Mouse (Mus musculus) midbrain, embryonic 13.5 days (tissue): ENCODE data around the gene Tapbpl. TPM values are rescaled to one million over a fixed set of nuclear protein-coding genes. Genes with fewer than 3 reads are reported as not detected.

Source experiments
- ATAC-seq: fragments of 200-750 bp; cut with Nextera tagmentation; 2 replicates; pipeline ENCODE4 v1.8.0; 2017; ENCODE audit warnings: mild to moderate bottlenecking, moderate TSS enrichment, moderate library complexity
- H3K27ac ChIP-seq: fragments of 300-500 bp; sonication (generic); 2 replicates; pipeline ENCODE4 v1.5.1; 2015; ENCODE audit warnings: inconsistent platforms, mild to moderate bottlenecking, moderate library complexity
- H3K27me3 ChIP-seq: fragments of 300-500 bp; sonication (generic); 2 replicates; pipeline ENCODE4 v1.6.1; 2015; ENCODE audit warnings: mild to moderate bottlenecking, inconsistent platforms
- H3K36me3 ChIP-seq: fragments of 300-500 bp; sonication (generic); 2 replicates; pipeline ENCODE4 v1.6.1; 2015; ENCODE audit warnings: mild to moderate bottlenecking, inconsistent platforms
- H3K4me1 ChIP-seq: fragments of 300-500 bp; sonication (generic); replicated peaks from 2 replicates; pipeline ENCODE4 v1.6.1; 2015; ENCODE audit warnings: inconsistent platforms
- H3K4me2 ChIP-seq: fragments of 300-500 bp; sonication (generic); replicated peaks from 2 replicates; pipeline ENCODE4 v1.6.1; 2015; ENCODE audit warnings: moderate library complexity, mild to moderate bottlenecking, inconsistent platforms
- H3K4me3 ChIP-seq: fragments of 300-500 bp; sonication (generic); replicated peaks from 2 replicates; pipeline ENCODE4 v1.5.1; 2015; ENCODE audit warnings: mild to moderate bottlenecking, inconsistent platforms
- H3K9ac ChIP-seq: fragments of 300-500 bp; sonication (generic); replicated peaks from 2 replicates; pipeline ENCODE4 v1.6.1; 2015; ENCODE audit warnings: mild to moderate bottlenecking, inconsistent platforms
- H3K9me3 ChIP-seq: fragments of 300-500 bp; sonication (generic); 2 replicates; pipeline ENCODE4 v1.6.1; 2016; ENCODE audit warnings: mild to moderate bottlenecking, inconsistent platforms
- WGBS: fragments of 180-500 bp; shearing (Covaris S2); methylation state at CpG from one replicate; pipeline ENCODE4 v1.1.7; 2015; 5-methylcytosine and 5-hydroxymethylcytosine counted together
- polyA plus RNA-seq: library from polyadenylated mRNA; unstranded; fragments of >200 nt; fragmentation: Nextera tagmentation; extraction: Ambion mirVana; gene quantifications from 2 replicates; pipeline ENCODE4 v1.2.1, GENCODE M21; 2015

Gene Tapbpl
- polyA plus RNA-seq, 1 experiment from 2014 or later = 3.7 TPM

- Histone ChIP-seq H3K4me3 (no peak within 1 kb of the TSS), H3K27ac (no peak within 1 kb of the TSS), H3K4me1 (peaks cover 4% of the 10 kb centered on the region), H3K27me3 (no peaks in the 10 kb centered on the region), H3K4me2 (no peak within 1 kb of the TSS), H3K9me3 (no peaks in the 10 kb centered on the region), H3K9ac (no peak within 1 kb of the TSS), H3K36me3 (no peaks in the 10 kb centered on the region)
- WGBS = 27% methylated on average over 6 of the region's 6 CpGs
- no peak for ATAC-seq
Observed at GRCm38 (mm10) chr6:125236782-125237181, 5.1 kb upstream of the Tapbpl start, which contains the start of gene Cd27. Cd27 (minus strand) TSS chr6:125237010.

DNA sequence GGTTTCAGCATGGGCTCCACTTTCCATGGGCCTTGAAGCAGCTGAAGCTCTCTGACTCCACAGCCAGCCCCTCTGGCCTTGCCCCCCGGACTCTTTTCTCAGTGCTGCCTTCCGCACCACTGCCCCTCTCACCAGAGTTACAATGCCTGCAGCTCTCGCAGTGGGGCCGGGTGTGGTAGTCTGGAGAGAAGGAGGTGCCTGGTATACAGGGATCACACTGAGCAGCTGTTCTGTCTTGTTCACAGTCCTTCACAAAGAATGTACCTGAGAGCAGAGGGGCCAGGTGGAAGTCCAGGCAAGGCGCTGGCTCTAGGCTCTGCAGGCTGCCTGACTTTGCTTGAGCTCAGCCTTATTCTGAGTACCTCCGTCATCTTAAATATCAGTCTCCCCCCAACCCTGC is 4.7 kb upstream of the Tapbpl start:
- whole genome bisulfite sequencing = 55% methylated on average over 6 of the region's 6 CpGs
- Histone ChIP-seq H3K36me3 (no peaks in the 10 kb centered on the region), H3K4me2 (no peak overlapping the region), H3K4me1 (peaks cover 8% of the 10 kb centered on the region), H3K9me3 (no peaks in the 10 kb centered on the region), H3K9ac (no peak overlapping the region), H3K4me3 (no peak overlapping the region), H3K27me3 (no peaks in the 10 kb centered on the region), H3K27ac (no peak overlapping the region)
- no peak for ATAC-seq

GRCm38 (mm10) chr6:125234520-125234828 is 2.8 kb upstream of the Tapbpl start:
- ATAC-seq = no peak
- WGBS = 86% methylated on average over 5 of the region's 5 CpGs
- H3K36me3 ChIP-seq = no peaks in the 10 kb centered on the region
- H3K4me2 ChIP-seq = no peak overlapping the region
- no peaks in the 10 kb centered on the region for H3K9me3 ChIP-seq
- peaks cover 17% of the 10 kb centered on the region for H3K4me1 ChIP-seq
- H3K27me3 ChIP-seq = no peaks in the 10 kb centered on the region
- H3K4me3 ChIP-seq = no peak overlapping the region
- no peak overlapping the region; the same call in 1 of the 2 replicates for H3K27ac ChIP-seq
- no peak overlapping the region for H3K9ac ChIP-seq

DNA sequence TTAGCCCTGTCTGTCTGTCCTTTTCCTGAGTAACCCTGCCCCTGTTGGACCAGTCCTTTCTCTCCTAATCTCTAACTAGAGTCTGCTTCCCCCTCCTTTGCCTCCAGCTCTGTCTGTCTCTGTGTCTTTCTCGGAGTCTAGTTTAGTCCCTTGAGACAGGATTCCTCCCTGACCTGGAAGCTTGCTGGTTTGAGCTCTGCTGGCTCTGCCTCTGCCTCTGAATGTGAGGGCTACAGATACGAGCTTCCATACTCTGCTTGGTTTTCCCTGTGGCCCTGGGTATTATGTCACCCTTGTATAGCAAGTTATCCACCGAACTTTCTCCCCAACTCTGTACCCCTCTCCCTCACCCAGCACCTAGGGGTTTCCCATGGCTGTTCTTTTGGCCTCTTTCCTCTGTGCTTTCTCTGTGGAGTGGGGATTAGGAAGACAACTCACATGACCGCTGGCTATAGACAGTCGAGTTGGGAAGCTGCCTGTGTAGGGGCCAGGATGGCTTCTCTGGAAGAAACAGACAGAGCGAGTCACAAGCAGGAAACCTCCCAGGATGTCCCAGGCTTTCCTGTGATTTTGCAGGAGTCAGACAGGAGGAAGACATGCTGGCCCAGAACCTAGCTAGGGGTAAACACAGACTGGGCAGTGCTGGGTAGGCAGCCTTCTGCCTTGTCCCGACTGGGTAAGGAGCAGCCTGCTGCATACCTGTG is 2.3 kb upstream of the Tapbpl start:
- Histone ChIP-seq H3K36me3 (no peaks in the 10 kb centered on the region), H3K9ac (0 out of 2 replicates have a peak overlapping the region, but pooled peaks have one; percentile 29), H3K4me1 (peaks cover 17% of the 10 kb centered on the region), H3K4me3 (no peak overlapping the region), H3K27me3 (no peaks in the 10 kb centered on the region), H3K9me3 (no peaks in the 10 kb centered on the region), H3K4me2 (no peak overlapping the region), H3K27ac (no peak overlapping the region)
- no peak for ATAC-seq
- 63% methylated on average over 7 of the region's 7 CpGs for WGBS

DNA sequence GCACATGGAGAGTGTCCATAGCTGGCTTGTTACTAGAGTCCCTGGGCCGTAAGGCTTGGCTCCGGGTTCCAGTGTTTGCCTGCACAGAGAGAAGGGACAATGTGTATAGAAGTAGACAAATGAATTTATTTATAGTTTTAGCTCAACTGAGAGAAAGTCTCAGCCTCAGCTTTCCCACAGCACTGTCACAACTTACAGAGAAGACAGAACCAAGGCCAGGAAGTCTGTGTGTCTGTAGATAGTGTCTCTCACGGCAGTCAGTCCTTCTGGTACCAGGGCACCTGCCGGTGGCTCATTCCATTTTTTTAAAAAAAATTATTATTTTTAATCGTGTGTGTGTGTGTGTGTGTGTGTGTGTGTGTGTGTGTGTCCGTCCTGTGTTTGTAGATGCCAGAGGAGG is 856 bp upstream of the Tapbpl start:
- H3K36me3 ChIP-seq = no peaks in the 10 kb centered on the region
- no peak overlapping the region for H3K9ac ChIP-seq
- H3K4me2 ChIP-seq = no peak overlapping the region
- no peak overlapping the region for H3K4me3 ChIP-seq
- no peak overlapping the region for H3K27ac ChIP-seq
- H3K27me3 ChIP-seq = no peaks in the 10 kb centered on the region
- 80% methylated on average over 6 of the region's 6 CpGs for WGBS
- H3K9me3 ChIP-seq = no peaks in the 10 kb centered on the region
- H3K4me1 ChIP-seq = peaks cover 17% of the 10 kb centered on the region
- no peak for ATAC-seq

DNA sequence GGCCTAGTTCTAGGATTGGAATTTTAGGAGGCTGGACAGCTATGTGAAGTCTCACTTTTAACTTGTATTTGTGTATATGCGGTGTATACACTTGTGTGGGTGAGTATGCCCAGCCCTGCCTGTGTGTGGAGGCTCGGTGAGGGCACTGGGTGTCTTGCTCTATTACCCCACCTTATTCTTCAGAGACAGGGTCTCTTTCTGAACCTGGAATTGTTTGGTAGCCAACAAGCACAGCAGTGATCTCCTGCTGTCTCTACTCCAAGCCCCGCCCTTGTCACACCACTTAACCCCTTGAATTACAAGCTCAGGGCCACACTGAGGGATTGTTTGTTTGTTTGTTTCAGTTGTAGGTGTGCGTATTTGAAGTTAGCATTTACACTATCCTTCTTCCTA is 381 bp upstream of the Tapbpl start:
- peak overlapping the region; percentile 64 for H3K4me2 ChIP-seq
- no peaks in the 10 kb centered on the region for H3K36me3 ChIP-seq
- WGBS = 69% methylated on average over 4 of the region's 4 CpGs
- H3K9me3 ChIP-seq = no peaks in the 10 kb centered on the region
- H3K27ac ChIP-seq = no peak overlapping the region
- no peaks in the 10 kb centered on the region for H3K27me3 ChIP-seq
- 0 out of 2 replicates have a peak overlapping the region, but pooled peaks have one; percentile 68 for H3K9ac ChIP-seq
- peaks cover 17% of the 10 kb centered on the region for H3K4me1 ChIP-seq
- H3K4me3 ChIP-seq = peak overlapping the region; percentile 38
- ATAC-seq = peak; percentile 7; the same call in 1 of the 2 replicates

DNA sequence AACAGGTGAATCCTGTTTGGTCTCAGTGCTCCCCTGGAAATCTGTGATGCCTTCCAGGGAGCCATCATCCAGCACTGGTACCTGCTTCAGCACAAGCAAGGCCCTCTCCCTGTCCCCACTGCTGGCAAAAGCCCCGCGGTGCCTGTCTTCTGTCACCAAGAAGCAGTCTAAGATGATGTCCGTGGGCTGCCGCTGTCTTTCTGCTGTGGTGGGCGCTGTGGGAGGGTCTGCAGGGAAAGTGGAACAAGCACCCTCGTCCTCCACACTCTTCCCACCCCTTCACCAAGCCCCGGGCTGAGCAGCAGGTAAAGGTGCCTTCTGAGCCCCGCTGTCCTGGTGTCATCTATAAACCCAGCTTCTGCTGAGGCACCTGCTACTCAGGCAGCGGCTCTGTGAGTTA is 1.1 kb downstream of the Tapbpl start:
- 0 out of 2 replicates have a peak overlapping the region, but pooled peaks have one; percentile 19 for H3K27ac ChIP-seq
- H3K27me3 ChIP-seq = no peaks in the 10 kb centered on the region
- peak overlapping the region; percentile 64 for H3K4me2 ChIP-seq
- H3K36me3 ChIP-seq = no peaks in the 10 kb centered on the region
- no peak overlapping the region for H3K9ac ChIP-seq
- peak; percentile 7; the same call in 1 of the 2 replicates for ATAC-seq
- no peaks in the 10 kb centered on the region for H3K9me3 ChIP-seq
- H3K4me1 ChIP-seq = peaks cover 17% of the 10 kb centered on the region
- H3K4me3 ChIP-seq = no peak overlapping the region
- WGBS = 69% methylated on average over 9 of the region's 9 CpGs

GRCm38 (mm10) chr6:125225518-125226115 is 6.0 kb downstream of the Tapbpl start:
- H3K36me3 ChIP-seq = peaks cover 10% of the 10 kb centered on the region
- ATAC-seq = no peak
- 90% methylated on average over 5 of the region's 5 CpGs for WGBS

GRCm38 (mm10) chr6:125222577-125222976 is 9.1 kb downstream of the Tapbpl start:
- no peaks in the 10 kb centered on the region for H3K9me3 ChIP-seq
- WGBS = 93% methylated on average over 3 of the region's 3 CpGs
- no peak overlapping the region for H3K4me3 ChIP-seq
- no peaks in the 10 kb centered on the region for H3K4me1 ChIP-seq
- H3K9ac ChIP-seq = no peak overlapping the region
- no peak for ATAC-seq
- no peaks in the 10 kb centered on the region for H3K27me3 ChIP-seq
- peaks cover 10% of the 10 kb centered on the region for H3K36me3 ChIP-seq
- H3K27ac ChIP-seq = no peak overlapping the region
- no peak overlapping the region for H3K4me2 ChIP-seq

More at GRCm38 (mm10) chr6:125225518-125226115, 6.0 kb downstream of the Tapbpl start:
- no peak overlapping the region for H3K4me2 ChIP-seq
- peaks cover 3% of the 10 kb centered on the region; the same call in 1 of the 2 replicates for H3K4me1 ChIP-seq
- no peak overlapping the region for H3K27ac ChIP-seq
- H3K9me3 ChIP-seq = no peaks in the 10 kb centered on the region
- H3K27me3 ChIP-seq = no peaks in the 10 kb centered on the region
- H3K4me3 ChIP-seq = no peak overlapping the region
- no peak overlapping the region for H3K9ac ChIP-seq

DNA sequence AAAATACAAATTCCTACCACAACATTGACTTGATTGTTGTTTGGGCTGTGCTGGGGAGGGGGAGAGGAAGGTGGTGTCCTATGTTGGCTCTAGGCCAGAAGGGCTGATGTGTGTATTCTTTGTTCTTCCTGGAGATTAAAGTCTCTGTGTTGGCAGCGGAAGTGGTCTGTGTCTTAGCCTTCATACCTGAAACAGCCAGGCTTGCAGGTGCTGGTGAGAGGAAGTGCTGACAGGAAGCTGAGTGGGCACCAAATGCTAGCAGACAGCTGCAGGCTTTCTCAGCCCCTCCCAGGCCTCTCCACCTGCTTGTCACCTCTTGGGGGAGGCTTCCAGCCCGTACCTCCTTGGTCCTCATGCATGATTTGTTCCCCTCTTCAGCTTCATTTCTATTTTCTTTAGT is 9.5 kb downstream of the Tapbpl start:
- no peaks in the 10 kb centered on the region for H3K27me3 ChIP-seq
- H3K4me1 ChIP-seq = no peaks in the 10 kb centered on the region
- H3K9me3 ChIP-seq = no peaks in the 10 kb centered on the region
- no peak overlapping the region for H3K9ac ChIP-seq
- 80% methylated on average over 2 of the region's 2 CpGs for WGBS
- H3K27ac ChIP-seq = no peak overlapping the region
- H3K4me2 ChIP-seq = no peak overlapping the region
- no peak for ATAC-seq
- H3K36me3 ChIP-seq = peaks cover 10% of the 10 kb centered on the region
- H3K4me3 ChIP-seq = no peak overlapping the region

DNA sequence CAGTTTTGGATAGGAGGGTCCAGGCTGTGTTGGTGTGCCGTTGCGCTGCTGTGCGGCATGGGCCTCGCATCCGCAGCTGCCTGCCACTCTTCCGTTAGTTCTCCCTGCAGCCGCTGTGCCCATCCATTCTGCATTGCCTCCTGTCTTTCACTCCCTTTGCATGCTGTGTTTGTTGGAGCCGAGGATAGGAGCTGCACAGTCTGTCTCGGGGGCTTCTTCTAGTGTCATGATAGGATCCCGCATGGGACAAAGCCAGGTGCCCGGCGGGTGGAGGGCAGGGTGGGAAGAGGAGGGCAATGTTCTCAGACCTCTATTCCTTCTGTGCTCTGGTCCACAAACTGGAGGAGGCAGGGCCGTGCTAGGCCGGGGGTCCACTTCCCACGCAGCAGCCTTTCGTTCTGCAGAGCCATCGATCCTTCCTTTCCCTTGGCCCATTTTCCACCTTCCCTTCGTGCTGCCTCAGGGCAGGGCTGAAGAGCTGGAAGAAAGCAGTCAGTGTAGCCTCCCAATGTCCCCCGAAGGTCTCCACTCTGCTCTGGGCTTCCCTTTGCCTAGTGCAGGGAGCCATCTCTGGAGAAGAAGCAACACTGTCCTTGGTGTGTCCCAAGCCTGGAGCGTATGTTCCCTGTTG is 10.4 kb downstream of the Tapbpl start:
- WGBS = 90% methylated on average over 20 of the region's 20 CpGs
- ATAC-seq = no peak

GRCm38 (mm10) chr6:125218963-125219362 is 12.7 kb downstream of the Tapbpl start:
- Histone ChIP-seq H3K4me3 (no peak overlapping the region), H3K27me3 (peaks cover 10% of the 10 kb centered on the region; the same call in 1 of the 2 replicates), H3K27ac (no peak overlapping the region), H3K9ac (no peak overlapping the region), H3K4me2 (no peak overlapping the region), H3K4me1 (peaks cover 11% of the 10 kb centered on the region), H3K9me3 (no peaks in the 10 kb centered on the region), H3K36me3 (no peaks in the 10 kb centered on the region; the same call in 1 of the 2 replicates)
- no peak for ATAC-seq
- 84% methylated on average over 4 of the region's 4 CpGs for WGBS

More for the DNA sequence above, 10.4 kb downstream of the Tapbpl start:
- no peak overlapping the region for H3K9ac ChIP-seq
- H3K4me3 ChIP-seq = no peak overlapping the region
- H3K27ac ChIP-seq = no peak overlapping the region
- peaks cover 7% of the 10 kb centered on the region; the same call in 1 of the 2 replicates for H3K27me3 ChIP-seq
- H3K36me3 ChIP-seq = peaks cover 10% of the 10 kb centered on the region
- H3K9me3 ChIP-seq = no peaks in the 10 kb centered on the region
- no peak overlapping the region for H3K4me2 ChIP-seq
- peaks cover 6% of the 10 kb centered on the region for H3K4me1 ChIP-seq
